Mouse (Mus musculus): ENCODE measurements around the gene Ckap5. TPM values are rescaled to one million over a fixed set of nuclear protein-coding genes. Genes with fewer than 3 reads are reported as not detected.

Gene Ckap5
- 8.4 and 13.0 TPM in 2 replicates for polyA plus RNA-seq (2012; rRNA removed; ENCODE audit: low replicate concordance)

GRCm38 (mm10) chr2:91526294-91527146 lies at the start of gene Ckap5:
Ckap5 (plus strand) TSS chr2:91526762.

GRCm38 (mm10) chr2:91636229-91636628 lies 109.7 kb downstream of the Ckap5 start, which contains the start of gene F2:
F2 (minus strand) TSS chr2:91636414.

GRCm38 (mm10) chr2:91649553-91650359 lies 123.2 kb downstream of the Ckap5 start, which contains the start of the genes Zfp408 and Arhgap1:
Zfp408 (minus strand) TSS chr2:91649791.
Arhgap1 (plus strand) TSS chr2:91649860.

Other genes starting within 250 kb of the Ckap5 start
- 16.9 and 33.7 TPM in 2 replicates for gene 1110051M20Rik, start 82.1 kb upstream of the Ckap5 start, polyA plus RNA-seq (2012; rRNA removed; ENCODE audit: low replicate concordance)
- 1.2 and 3.8 TPM in 2 replicates for gene Lrp4, start 69.3 kb upstream of the Ckap5 start, polyA plus RNA-seq (2012; rRNA removed; ENCODE audit: low replicate concordance)
- gene F2, start 109.7 kb downstream of the Ckap5 start, polyA plus RNA-seq (2012; rRNA removed; ENCODE audit: low replicate concordance): 0.10 and 0.55 TPM in 2 replicates
- gene Zfp408, start 123.0 kb downstream of the Ckap5 start, polyA plus RNA-seq (2012; rRNA removed; ENCODE audit: low replicate concordance): 14.8 and 21.0 TPM in 2 replicates
- gene Arhgap1, start 123.1 kb downstream of the Ckap5 start, polyA plus RNA-seq (2012; rRNA removed; ENCODE audit: low replicate concordance): 123 and 194 TPM in 2 replicates
- gene Atg13, start 183.8 kb downstream of the Ckap5 start, polyA plus RNA-seq (2012; rRNA removed; ENCODE audit: low replicate concordance): 33.2 and 38.5 TPM in 2 replicates
- gene Harbi1, start 184.1 kb downstream of the Ckap5 start, polyA plus RNA-seq (2012; rRNA removed; ENCODE audit: low replicate concordance): 4.1 and 5.1 TPM in 2 replicates
- gene Ambra1, start 203.4 kb downstream of the Ckap5 start, polyA plus RNA-seq (2012; rRNA removed; ENCODE audit: low replicate concordance): 18.6 and 26.7 TPM in 2 replicates